Mouse (Mus musculus) lung, postnatal 10 days (tissue): Measurements from ENCODE around the gene Lztr1.
"Not testable (repeated sequence)": the region's sequence is repeated elsewhere in the genome, so short reads cannot be mapped to it uniquely, and the experiment has no call there.

ENCODE experiments used
- DNase-seq: peaks from one replicate; pipeline ENCODE4 v3.0.0; 2021

The Lztr1 gene

DNA sequence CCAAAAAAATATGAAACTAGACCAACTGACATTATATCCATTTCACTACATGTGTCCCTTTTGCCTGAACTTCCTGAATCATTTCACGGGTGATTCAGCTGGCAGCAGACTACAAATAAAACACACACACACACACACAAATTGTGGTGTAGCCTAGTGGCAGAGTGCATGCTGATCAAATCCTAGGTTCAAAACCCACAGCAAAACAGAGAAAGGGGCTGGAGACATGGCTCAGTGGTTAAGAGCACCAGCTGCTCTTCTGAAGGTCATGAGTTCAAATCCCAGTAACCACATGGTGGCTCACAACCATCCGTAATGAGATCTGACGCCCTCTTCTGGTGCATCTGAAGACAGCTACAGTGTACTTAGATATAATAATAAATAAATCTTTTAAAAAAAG lies 457 bp upstream of the Lztr1 start:
- not testable (repeated sequence) for DNase-seq

- no peak for DNase-seq
These were observed 731 bp downstream of the Lztr1 start for GRCm38 (mm10) chr16:17509240-17509597.

GRCm38 (mm10) chr16:17510143-17510542 lies 1.7 kb downstream of the Lztr1 start:
- DNase-seq, result no peak

GRCm38 (mm10) chr16:17510686-17511085 lies 2.2 kb downstream of the Lztr1 start:
- no peak for DNase-seq

DNA sequence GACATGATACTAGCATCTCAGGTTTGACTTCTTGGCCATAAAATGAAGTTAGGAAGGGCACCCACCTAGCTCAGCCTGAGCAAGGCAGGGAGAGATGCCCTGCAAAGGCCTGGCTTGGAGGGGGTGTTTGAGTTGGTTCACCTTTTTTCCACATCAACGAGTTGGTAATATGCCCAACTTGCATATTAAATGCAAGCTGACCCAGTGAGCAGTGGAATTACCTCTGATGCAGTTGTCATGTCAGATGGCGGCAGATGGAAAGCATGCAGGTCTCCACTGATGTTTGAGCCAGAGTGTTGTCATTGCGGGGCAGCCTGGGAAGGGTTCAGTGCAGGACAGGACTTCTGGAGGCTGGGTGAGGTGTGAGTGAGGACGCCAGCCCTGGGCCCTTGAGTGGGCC lies 2.9 kb downstream of the Lztr1 start:
- no peak for DNase-seq

DNA sequence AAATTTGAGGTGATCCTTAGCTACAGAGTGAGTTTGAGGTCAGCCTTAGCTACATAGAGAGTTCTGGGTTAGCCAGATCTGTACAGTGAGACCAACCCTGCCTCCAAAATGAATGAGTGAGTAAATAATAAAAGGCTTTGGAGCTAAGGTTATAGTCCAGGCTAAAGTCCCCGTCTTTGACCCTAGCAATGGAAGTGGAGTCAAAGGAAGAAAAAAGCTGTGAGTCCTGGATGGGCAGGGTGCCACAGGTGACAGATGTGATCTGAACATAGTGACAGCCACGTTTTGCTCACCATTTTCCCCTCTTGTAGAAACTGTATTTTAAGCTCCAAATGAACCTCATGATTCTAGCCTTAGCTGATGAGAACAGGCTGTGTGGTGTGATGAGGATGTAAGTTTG lies 10.4 kb downstream of the Lztr1 start:
- no peak for DNase-seq

- no peak for DNase-seq
These were observed 15.7 kb downstream of the Lztr1 start for GRCm38 (mm10) chr16:17524156-17524555.

- no peak for DNase-seq
These were observed 17.0 kb downstream of the Lztr1 start for GRCm38 (mm10) chr16:17525524-17525923.

- DNase-seq, result no peak
These were observed 17.7 kb downstream of the Lztr1 start for GRCm38 (mm10) chr16:17526223-17526622.

DNA sequence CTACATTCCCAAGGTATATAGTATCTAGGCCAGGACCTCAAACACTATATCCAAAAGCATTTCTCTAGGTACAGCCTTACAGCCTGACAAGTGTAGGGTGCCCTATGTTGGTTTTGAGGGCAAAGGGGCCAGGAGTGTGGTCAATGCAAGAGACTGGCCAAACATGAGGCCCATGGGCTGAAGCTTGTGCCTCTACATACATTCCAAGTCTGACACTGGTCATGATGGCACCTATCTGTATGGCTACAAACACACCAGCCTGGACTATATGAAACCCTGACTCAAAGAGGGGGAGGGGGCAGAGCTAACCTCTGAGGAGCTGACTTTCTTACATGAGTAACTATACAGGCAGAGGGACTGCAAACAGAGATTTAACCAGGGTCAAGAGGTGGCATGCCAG lies 19.1 kb downstream of the Lztr1 start:
- no peak for DNase-seq

DNA sequence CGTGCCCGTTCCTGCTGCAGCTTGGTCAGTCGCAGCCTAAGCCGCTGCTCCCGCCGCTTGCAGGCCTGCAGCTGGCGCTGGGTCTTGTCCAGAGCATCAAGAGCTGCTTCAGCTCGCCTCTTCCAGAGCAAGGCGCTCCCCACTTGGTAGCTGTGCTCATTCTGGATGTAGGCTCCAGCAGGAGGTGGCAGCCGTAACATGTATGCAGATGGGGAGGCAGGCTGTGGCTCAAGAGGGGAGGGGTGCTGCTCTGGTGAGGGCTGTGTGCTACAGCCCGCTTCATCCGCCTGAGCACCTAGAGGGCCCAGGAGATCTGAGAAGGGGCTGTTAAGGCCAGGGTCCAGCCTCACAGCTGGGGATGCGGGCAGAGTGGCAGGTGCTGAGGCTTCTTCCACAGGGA lies 19.8 kb downstream of the Lztr1 start:
- no peak for DNase-seq

GRCm38 (mm10) chr16:17529981-17530586 lies 21.6 kb downstream of the Lztr1 start:
- DNase-seq, result peak; percentile 22

- peak; percentile 99 for DNase-seq
These were observed 22.3 kb downstream of the Lztr1 start, which contains the start of gene Thap7 for GRCm38 (mm10) chr16:17530640-17531288. Gene Thap7 (minus strand): TSS chr16:17531136.

- DNase-seq, result peak; percentile 43
These were observed 23.8 kb downstream of the Lztr1 start for GRCm38 (mm10) chr16:17532271-17532670.

DNA sequence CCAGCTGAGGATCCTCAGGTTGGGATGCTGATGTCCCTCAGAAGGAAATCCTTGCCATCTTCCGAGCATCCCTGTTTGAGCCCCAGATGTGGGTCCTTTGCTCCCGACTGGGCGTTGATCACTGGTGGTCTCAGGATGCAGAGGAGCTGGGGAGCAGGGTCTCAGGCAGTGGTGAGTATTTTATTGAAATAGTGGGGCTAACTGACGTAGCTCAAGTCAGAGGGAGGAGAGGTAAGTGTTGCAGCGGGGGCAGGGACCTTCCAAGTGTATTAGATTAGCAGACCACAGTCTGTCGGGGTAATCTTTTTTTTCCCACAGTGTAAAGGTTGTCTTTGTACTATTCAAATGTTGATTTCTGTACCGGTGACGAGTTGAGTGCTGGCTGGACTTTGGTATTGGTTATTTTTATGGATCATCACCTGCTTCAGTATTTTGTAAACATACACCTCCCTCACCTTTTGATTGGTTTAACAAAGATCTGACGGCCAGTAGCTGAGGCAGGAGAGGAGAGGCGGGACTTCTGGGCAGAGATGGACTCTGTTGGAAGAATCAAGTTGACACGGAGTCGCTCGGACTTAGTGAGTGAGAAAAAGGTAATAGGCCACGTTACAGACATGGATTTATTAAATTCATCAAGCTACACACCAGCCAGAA lies 24.3 kb downstream of the Lztr1 start:
- no peak for DNase-seq

DNA sequence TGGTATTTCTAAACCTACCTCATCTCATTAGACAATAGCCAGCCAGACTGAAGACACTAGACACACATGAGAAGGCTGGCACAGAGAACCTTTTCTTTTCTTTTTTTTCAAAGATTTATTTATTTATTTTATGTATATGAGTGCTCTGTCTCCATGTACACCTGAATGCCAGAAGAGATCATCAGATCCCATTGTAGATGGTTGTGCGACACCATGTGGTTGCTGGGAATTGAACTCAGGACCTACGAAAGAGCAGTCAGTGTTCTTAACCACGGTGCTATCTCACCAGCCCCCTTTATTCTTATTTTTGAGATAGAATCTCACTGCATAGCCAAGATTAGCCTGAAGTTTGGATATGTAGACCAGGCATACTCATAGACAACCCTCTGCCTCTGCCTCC lies 28.1 kb downstream of the Lztr1 start:
- DNase-seq, result no peak

- DNase-seq, result no peak
These were observed 34.1 kb downstream of the Lztr1 start for GRCm38 (mm10) chr16:17542632-17543031.

DNA sequence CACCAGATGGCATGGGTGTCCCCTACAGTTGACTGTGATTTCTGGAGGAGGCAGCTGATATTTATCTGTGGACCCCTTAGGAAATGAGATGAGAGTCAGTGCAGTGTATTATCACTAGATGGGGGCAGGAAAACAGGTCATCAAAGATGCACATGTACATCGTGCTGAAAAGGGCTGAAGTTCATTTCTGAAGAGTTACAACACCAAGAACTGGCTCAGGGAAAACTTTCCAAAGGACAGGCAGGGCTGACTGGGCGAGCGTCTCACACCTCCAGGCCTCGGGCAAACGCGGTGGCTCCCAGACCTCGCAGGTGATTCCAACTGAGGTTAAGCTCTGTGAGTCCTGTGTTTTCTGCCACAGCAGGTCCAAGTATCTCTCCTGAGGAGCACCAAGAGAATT lies 44.3 kb downstream of the Lztr1 start:
- DNase-seq, result no peak

- peak; percentile 84 for DNase-seq
These were observed 45.6 kb downstream of the Lztr1 start for GRCm38 (mm10) chr16:17553910-17554685.

DNA sequence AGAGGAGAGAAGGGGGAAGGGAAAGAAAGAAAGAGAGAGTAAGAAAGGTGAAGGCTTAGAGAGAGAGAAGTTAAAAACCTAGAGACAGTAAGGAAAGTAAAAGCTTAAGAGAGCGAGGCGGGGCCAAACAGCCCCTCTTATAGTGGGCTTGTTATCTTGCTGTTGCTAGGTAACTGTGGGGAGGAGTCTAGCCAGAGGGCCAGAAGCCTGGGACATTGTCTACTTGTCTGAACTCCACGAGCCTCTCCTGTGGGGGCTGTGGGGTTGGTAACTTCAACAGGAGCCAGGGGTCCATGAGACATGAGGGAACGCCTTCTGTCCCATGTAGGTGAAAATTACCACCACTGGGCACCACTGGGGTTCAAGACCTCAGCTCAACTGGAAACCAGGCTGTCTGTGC lies 46.2 kb downstream of the Lztr1 start:
- DNase-seq, result not testable (repeated sequence)

GRCm38 (mm10) chr16:17556180-17556579 lies 47.7 kb downstream of the Lztr1 start:
- DNase-seq, result no peak

DNA sequence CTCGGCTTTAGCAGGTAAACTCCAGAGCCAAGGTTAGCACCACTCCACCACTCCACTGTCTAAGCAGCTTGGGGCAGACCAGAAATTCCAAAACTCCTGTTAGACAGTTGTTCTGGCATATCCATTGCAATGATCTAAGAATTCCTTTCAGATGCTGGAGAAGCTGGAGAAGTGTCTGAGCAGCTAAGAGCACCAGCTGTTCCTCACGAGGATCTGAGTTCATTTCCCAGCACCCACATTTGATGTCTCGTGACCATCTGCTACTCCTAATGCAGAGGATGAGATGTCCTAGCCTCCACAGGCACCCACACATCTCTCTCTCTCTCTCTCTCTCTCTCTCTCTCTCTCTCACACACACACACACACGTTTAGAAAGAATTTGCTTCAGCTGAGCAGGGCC lies 48.4 kb downstream of the Lztr1 start:
- DNase-seq, result no peak

GRCm38 (mm10) chr16:17557947-17558480 lies 49.5 kb downstream of the Lztr1 start:
- peak; percentile 73 for DNase-seq
